Mouse (Mus musculus): ENCODE measurements at regions not wholly inside any gene's neighbourhood (a gene's known extent, or its start where the extent isn't known, plus 50 kb on each side); places are given as distances from the start of the nearest gene placed in this dataset.
"Not testable (repeated sequence)": the region's sequence is repeated elsewhere in the genome, so short reads cannot be mapped to it uniquely, and the experiment has no call there.

DNA sequence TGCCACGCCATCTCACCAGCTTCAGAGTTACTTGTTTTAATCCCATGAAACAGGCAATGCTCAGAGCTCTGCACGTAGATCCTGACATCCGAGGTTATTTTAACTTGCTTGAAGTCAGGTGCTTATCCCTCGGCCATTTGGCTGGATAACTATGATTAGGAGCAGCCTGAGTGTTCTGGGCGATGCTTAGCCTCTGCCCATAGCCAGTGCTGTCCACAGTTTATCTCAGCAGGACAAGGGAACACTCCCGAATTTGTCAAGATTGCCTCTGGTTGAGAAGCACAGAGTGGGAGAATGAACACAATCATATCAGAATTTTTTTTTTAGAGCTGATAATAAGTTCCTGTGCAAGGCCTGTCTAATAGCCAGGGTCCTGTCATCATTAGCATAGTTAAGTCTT, 83.4 kb upstream of the Dyrk2 start:
- no peak for ATAC-seq (ENCODE audit: insufficient read depth, low FRiP score)
- WGBS, result 78% methylated on average over 6 of the region's 6 CpGs

DNA sequence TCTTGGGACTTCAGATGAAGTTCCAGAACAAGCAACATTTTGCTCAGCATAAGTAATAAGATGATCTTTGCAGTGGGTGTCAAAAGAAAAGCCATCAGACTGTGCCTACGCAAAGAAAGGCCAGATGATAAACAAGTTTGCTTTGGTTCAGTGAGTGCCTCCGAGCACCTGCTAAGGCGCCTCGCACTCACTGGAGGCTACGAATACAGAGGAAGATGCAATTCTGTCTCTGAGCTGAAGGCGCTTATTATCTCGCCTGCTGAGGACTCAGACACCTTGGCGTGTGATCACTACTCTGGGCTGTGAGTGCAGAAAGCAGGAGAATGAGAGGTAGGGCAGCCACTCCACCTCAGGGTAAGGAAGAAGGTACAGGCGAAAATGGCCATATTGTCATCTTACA, 82.7 kb upstream of the Dyrk2 start:
- no peaks in the 10 kb centered on the region for H3K27me3 ChIP-seq (ENCODE audit: control insufficient read depth, insufficient read depth, low read length)
- 86% methylated on average over 9 of the region's 9 CpGs for whole genome bisulfite sequencing
- no peaks in the 10 kb centered on the region for H3K36me3 ChIP-seq (ENCODE audit: control insufficient read depth, insufficient read depth, low read length)
- H3K9ac ChIP-seq (ENCODE audit: low read length), result no peak overlapping the region
- no peak overlapping the region for H3K4me3 ChIP-seq (replicated peaks; ENCODE audit: low read length)
- no peaks in the 10 kb centered on the region for H3K9me3 ChIP-seq (replicated peaks; ENCODE audit: control insufficient read depth, low read length)
- H3K27ac ChIP-seq (ENCODE audit: low read length), result no peak overlapping the region
- H3K4me1 ChIP-seq (ENCODE audit: control insufficient read depth, insufficient read depth, low read length), result 0 out of 2 replicates have a peak, but pooled peaks cover 1% of the 10 kb centered on the region
- no peak overlapping the region for H3K4me2 ChIP-seq (ENCODE audit: low read depth, low read length)
- no peak for ATAC-seq (ENCODE audit: insufficient read depth, low FRiP score)

More for the DNA sequence above, 83.4 kb upstream of the Dyrk2 start:
- Histone ChIP-seq H3K9ac (ENCODE audit: low read length) (no peak overlapping the region), H3K4me1 (ENCODE audit: control insufficient read depth, insufficient read depth, low read length) (no peaks in the 10 kb centered on the region), H3K27ac (ENCODE audit: low read length) (no peak overlapping the region), H3K36me3 (ENCODE audit: control insufficient read depth, insufficient read depth, low read length) (no peaks in the 10 kb centered on the region), H3K27me3 (ENCODE audit: control insufficient read depth, insufficient read depth, low read length) (no peaks in the 10 kb centered on the region), H3K4me3 (replicated peaks; ENCODE audit: low read length) (no peak overlapping the region), H3K4me2 (ENCODE audit: low read depth, low read length) (no peak overlapping the region), H3K9me3 (replicated peaks; ENCODE audit: control insufficient read depth, low read length) (no peaks in the 10 kb centered on the region)

DNA sequence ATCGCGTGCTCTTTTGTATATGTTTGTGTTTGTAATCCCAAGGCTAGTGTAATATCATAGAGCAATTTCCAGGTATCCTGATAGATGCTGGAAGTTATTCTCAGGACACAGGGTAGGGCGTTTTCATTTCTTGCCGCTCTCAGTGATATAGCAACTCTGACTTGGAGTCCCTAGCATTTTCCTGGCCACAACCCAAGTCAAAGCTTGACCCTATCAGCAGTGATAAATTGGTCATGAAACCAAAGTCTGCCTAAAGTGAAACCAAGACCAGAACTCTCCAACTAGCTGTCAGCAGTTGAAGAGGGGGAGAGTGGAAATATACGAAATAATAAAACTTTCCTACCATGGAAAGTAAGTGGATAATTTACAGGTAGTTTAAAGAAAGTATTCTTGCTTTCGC, 77.7 kb upstream of the Dyrk2 start:
- H3K36me3 ChIP-seq (ENCODE audit: control insufficient read depth, insufficient read depth, low read length), result no peaks in the 10 kb centered on the region
- no peaks in the 10 kb centered on the region for H3K9me3 ChIP-seq (replicated peaks; ENCODE audit: control insufficient read depth, low read length)
- no peak overlapping the region for H3K4me3 ChIP-seq (replicated peaks; ENCODE audit: low read length)
- ATAC-seq (ENCODE audit: insufficient read depth, low FRiP score), result peak; percentile 69; the same call in 1 of the 2 replicates
- 0 out of 2 replicates have a peak, but pooled peaks cover 5% of the 10 kb centered on the region for H3K4me1 ChIP-seq (ENCODE audit: control insufficient read depth, insufficient read depth, low read length)
- no peaks in the 10 kb centered on the region for H3K27me3 ChIP-seq (ENCODE audit: control insufficient read depth, insufficient read depth, low read length)
- H3K4me2 ChIP-seq (ENCODE audit: low read depth, low read length), result 0 out of 2 replicates have a peak overlapping the region, but pooled peaks have one; percentile 3
- 57% methylated on average over 6 of the region's 6 CpGs for WGBS
- no peak overlapping the region for H3K9ac ChIP-seq (ENCODE audit: low read length)
- H3K27ac ChIP-seq (ENCODE audit: low read length), result no peak overlapping the region

DNA sequence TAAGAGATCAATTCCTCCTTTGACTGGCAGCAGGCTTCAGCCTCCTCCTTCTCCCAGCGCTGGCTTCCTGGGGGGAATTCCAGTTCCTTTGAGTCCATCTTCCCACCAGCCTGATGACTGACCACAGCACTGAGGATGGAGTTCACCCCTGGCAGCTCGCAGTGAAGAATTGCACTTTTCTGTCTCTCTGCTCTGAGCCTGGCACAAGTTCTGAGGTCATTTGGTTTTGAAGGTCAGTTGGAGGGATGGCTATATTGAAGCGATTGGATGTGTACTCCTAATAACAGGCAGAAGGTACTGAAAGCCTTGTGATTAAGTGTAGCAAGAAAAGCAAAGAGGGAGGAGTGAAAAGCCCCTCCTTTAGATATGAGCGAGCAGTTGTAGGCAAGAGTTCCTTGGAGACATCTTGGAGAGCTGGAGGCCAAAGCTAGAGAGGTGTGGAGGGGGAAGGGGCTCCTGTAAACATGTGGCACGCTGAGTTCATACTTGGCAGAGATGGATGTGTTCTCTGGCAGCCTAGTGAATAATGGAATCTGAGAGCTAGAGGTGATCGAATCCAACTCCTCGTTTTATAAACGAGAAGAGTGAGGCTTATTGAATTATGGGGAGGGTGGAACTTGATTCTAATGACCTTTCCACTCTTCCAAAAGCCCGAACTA, 77.1 kb upstream of the Dyrk2 start:
- no peak overlapping the region for H3K9ac ChIP-seq (ENCODE audit: low read length)
- H3K4me3 ChIP-seq (replicated peaks; ENCODE audit: low read length), result no peak overlapping the region
- no peaks in the 10 kb centered on the region for H3K9me3 ChIP-seq (replicated peaks; ENCODE audit: control insufficient read depth, low read length)
- WGBS, result 39% methylated on average over 9 of the region's 9 CpGs
- H3K36me3 ChIP-seq (ENCODE audit: control insufficient read depth, insufficient read depth, low read length), result no peaks in the 10 kb centered on the region
- 0 out of 2 replicates have a peak overlapping the region, but pooled peaks have one; percentile 3 for H3K4me2 ChIP-seq (ENCODE audit: low read depth, low read length)
- no peak overlapping the region for H3K27ac ChIP-seq (ENCODE audit: low read length)
- H3K27me3 ChIP-seq (ENCODE audit: control insufficient read depth, insufficient read depth, low read length), result no peaks in the 10 kb centered on the region
- ATAC-seq (ENCODE audit: insufficient read depth, low FRiP score), result no peak
- 0 out of 2 replicates have a peak, but pooled peaks cover 5% of the 10 kb centered on the region for H3K4me1 ChIP-seq (ENCODE audit: control insufficient read depth, insufficient read depth, low read length)

DNA sequence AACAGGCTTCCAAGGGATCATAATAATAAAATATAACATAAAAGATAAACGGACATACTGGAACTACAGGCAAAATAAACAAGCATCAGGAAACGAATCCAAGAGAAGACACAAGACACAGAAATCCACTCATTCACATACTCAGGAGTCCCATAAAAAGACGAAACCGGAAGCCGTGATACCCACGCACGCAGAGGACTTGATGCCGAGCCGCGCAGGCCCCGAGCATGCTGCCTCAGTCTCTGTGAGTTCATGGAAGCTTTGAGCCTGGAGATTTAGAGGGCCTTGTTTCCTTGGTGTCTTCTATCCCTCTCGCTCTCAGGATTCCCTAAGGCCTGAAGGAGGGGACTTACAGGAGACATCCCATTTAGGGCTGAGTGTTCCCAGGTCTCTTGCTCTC, 57.3 kb upstream of the Dyrk2 start:
- WGBS, result 79% methylated on average over 12 of the region's 12 CpGs
- Histone ChIP-seq H3K4me2 (ENCODE audit: low read depth, low read length) (no peak overlapping the region), H3K27me3 (ENCODE audit: control insufficient read depth, insufficient read depth, low read length) (no peaks in the 10 kb centered on the region), H3K9ac (ENCODE audit: low read length) (no peak overlapping the region), H3K36me3 (ENCODE audit: control insufficient read depth, insufficient read depth, low read length) (no peaks in the 10 kb centered on the region), H3K9me3 (replicated peaks; ENCODE audit: control insufficient read depth, low read length) (no peaks in the 10 kb centered on the region), H3K4me1 (ENCODE audit: control insufficient read depth, insufficient read depth, low read length) (peaks cover 9% of the 10 kb centered on the region; the same call in 1 of the 2 replicates), H3K4me3 (replicated peaks; ENCODE audit: low read length) (no peak overlapping the region), H3K27ac (ENCODE audit: low read length) (no peak overlapping the region)
- ATAC-seq (ENCODE audit: insufficient read depth, low FRiP score), result no peak

DNA sequence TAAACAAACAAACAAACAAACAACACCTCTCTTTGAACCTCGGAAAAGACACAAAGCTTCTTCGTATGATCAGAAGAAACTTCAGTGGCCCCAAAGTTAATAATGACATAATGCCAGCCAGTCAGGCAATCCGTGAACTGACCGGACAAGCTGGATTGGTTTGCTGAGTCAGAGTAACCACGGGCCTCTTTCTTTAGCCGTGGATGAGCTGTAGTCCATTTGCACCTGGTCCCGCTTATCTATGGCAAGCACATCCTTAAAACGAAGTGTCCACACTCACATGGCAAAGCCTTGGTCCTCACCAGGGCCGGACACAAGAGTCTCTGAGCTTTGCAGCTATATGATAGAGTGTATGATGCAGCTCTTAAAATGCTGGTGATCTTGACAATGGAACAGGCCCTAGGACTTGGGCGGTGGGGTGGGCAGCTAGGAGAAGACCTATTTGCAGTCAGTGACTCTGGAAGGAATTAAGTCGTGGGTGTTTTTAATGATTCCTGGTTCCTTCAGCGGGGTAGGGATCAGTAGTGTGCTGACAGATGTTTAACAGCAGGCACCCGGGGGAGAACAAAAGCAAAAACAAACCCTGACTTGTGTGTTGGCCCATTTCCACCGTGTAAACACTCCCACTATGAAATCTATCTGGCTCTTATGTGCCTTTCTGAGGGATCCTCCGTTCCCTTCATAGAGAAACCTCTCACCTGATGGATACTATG, 53.6 kb upstream of the Dyrk2 start:
- Histone ChIP-seq H3K9me3 (replicated peaks; ENCODE audit: control insufficient read depth, low read length) (no peaks in the 10 kb centered on the region), H3K4me2 (ENCODE audit: low read depth, low read length) (no peak overlapping the region), H3K36me3 (ENCODE audit: control insufficient read depth, insufficient read depth, low read length) (no peaks in the 10 kb centered on the region), H3K27ac (ENCODE audit: low read length) (0 out of 2 replicates have a peak overlapping the region, but pooled peaks have one; percentile 15), H3K4me3 (replicated peaks; ENCODE audit: low read length) (no peak overlapping the region), H3K4me1 (ENCODE audit: control insufficient read depth, insufficient read depth, low read length) (peaks cover 9% of the 10 kb centered on the region; the same call in 1 of the 2 replicates), H3K9ac (ENCODE audit: low read length) (no peak overlapping the region), H3K27me3 (ENCODE audit: control insufficient read depth, insufficient read depth, low read length) (no peaks in the 10 kb centered on the region)
- no peak for ATAC-seq (ENCODE audit: insufficient read depth, low FRiP score)
- 48% methylated on average over 15 of the region's 15 CpGs for WGBS

DNA sequence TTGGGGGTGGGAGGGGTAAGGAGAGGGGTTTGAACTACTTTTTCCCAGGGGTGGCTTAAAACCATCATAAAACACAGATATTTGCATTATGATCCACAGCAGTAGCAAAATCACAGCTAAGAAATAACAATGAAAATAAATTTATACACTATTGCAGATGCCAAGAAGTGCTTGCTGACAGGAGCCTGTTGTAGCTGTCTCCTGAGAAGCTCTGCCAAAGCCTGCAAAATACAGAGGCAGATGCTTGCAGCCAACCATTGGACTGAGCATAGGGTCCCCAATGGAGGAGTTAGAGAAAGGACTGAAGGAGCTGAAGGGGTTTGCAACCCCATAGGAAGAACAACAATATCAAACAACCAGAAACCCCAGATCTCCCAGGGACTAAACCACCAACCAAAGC, 52.1 kb upstream of the Dyrk2 start:
- H3K36me3 ChIP-seq (ENCODE audit: control insufficient read depth, insufficient read depth, low read length); H3K27ac ChIP-seq (ENCODE audit: low read length); H3K27me3 ChIP-seq (ENCODE audit: control insufficient read depth, insufficient read depth, low read length); H3K4me1 ChIP-seq (ENCODE audit: control insufficient read depth, insufficient read depth, low read length); H3K4me3 ChIP-seq (replicated peaks; ENCODE audit: low read length); H3K4me2 ChIP-seq (ENCODE audit: low read depth, low read length); H3K9ac ChIP-seq (ENCODE audit: low read length); H3K9me3 ChIP-seq (replicated peaks; ENCODE audit: control insufficient read depth, low read length); ATAC-seq (ENCODE audit: insufficient read depth, low FRiP score): not testable (repeated sequence)
